Mouse (Mus musculus) inflammation-experienced regulatory T-cells (primary cell): ENCODE measurements around the gene Mllt11. TPM values are rescaled to one million over a fixed set of nuclear protein-coding genes. Genes with fewer than 3 reads are reported as not detected.

ENCODE experiments used
- polyA plus RNA-seq, 2 experiments: library from polyadenylated mRNA; unstranded; fragments of 100-300 nt; shearing (Covaris generic); gene quantifications; one replicate each; pipeline ENCODE4 v1.2.1; 2017

Gene Mllt11
- 10 to 100 TPM in 1 of 2 experiments, 1 to 10 TPM in 1; 4.8 to 10.1 TPM for polyA plus RNA-seq

DNA sequence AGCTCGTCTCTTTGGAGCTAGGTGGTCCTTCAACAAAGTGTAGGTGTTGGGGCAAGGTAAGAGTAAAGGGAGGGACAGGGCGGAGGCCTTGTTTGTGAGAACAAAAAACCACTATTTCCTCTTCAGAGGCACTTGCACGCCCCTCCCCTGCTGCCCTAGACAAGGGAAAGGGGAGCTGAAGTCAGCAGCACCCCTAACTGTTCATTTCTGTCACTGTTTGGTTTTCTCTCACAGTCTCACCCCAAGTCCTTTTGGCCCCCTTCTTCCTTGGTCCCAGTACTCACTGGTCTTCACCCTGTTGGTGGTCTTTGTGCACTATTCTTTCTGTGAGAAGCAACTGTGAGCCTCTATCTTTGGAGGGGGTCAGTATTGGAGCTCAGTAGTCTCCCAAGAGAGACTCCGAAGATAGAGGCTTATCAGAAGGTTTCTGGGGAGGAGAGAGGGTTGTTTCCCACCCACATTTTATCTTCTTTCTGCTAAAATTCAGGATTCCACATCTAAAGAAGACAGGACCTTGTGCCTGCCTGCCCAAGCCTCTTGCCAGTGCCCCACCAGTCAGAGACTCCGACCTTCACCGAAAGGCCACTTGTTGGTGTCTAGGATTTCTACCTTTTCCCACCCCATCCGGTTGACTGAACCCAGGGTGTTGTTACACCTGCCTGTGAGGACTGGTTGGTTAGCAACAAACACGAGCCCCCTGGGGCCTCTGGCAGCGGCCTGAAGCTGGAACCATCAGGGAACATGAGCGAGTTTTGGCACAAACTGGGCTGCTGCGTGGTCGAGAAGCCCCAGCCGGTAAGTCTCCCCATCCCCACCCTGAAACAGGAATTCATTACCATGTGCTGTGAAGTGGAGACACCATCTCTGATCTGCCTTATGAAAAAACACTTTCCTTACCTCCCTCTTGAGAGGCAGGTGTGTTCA lies at the start of gene Mllt11:
Gene Mllt11 (minus strand): TSS at position 874 of the 924 bp plus-strand sequence.

DNA sequence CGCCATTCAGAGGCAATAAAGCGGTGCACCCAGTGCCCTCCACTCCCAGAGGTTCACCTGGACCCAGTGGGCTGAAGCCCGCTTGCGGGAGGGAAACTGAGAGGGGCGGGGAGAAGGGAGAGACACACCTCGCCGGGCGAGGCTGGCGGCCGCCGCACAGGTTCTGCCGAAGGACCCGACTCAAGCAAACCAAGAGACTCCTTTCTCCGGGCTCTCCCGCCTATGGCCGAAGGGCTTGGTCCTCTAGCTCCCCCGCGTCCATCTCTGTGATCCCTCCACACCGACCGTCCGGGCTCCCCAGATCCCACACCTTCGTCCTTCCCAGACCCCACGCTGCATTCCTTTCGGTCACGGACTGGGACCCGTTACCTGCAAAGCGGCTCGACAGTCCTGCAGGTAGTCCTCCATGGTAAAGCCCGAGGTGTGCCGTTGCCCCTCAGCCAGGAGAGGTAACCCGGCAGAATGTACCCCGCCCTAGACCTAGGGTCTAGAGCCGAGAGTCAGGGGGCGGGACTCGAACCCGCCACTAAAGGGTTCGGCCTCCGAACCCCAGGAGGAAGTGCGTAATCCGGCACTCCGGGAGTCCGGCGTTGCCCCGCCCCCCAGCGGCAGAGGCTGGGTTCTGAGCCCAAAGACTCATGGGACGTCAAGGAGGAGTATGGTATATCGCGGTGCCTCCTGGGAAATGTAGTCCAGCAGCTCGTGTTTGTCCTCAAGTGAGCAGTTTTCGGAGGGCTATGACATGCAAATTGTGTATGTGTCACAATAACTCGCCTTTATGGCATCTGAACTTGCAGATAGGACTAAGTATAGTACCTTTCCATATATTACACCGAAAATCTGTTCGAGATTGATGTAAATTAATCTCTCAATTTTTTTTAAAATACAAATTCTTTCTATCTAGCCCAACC lies 49.5 kb upstream of the Mllt11 start, which contains the start of the genes Mindy1 and Prune1:
Gene Mindy1 (plus strand): TSS at position 130 of the 911 bp plus-strand sequence.
Gene Prune1 (minus strand): TSS at position 861 of the 911 bp plus-strand sequence.

DNA sequence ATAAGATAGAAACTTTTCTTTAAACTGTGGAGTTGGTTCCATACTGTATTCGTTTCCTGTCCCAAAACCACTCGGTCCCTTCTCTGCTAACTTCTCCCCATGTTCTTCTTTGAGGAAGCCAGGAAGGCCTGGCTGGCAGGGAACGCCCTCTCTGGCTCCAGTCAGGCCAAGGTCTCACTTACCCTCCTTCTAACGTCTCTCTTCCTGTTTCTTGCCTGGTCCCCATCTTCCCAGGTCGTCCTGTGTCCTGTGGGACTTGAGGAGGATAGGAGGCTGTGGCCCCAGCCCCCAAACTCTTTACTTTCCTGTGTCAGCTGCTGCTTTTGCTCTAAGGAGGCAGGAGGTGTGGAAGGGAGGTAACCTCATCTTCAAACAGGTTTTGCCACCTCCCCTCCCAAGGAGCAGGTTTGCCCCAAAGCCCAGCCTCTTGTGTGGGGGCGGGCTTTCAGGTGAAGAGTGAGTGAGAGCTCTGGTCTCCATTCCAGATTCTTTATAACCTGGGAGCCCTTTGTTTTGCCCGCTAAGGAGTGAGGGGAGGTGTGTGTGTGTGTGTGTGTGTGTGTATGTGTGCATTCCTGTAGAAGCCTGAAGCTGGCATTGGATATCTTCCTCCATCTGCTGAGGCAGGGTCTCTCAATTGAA lies 18.9 kb upstream of the Mllt11 start, which contains the start of gene Bnipl:
Gene Bnipl (minus strand): TSS at position 411 of the 642 bp plus-strand sequence.

DNA sequence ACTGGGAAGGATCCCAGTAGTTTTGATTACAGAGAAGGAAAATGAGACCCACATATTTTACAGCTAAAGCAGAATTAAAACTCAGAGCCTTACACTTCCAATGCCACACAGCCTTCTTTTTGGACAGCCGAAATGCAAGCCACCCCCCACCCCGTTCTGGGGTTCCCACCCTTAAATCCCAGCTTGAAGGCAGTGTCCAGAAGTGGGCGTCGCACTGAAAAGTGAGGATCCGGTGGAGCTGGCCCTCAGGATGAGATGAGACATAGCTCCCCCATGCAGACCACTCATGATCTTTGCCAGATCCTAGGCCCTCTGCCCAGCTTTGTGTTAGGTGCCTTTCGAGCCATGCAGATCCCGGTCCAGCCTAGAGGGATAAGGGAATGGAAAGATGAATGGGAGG lies 9.5 kb upstream of the Mllt11 start, which contains the start of gene Gm128:
Gene Gm128 (minus strand): TSS at position 101 of the 400 bp plus-strand sequence.

DNA sequence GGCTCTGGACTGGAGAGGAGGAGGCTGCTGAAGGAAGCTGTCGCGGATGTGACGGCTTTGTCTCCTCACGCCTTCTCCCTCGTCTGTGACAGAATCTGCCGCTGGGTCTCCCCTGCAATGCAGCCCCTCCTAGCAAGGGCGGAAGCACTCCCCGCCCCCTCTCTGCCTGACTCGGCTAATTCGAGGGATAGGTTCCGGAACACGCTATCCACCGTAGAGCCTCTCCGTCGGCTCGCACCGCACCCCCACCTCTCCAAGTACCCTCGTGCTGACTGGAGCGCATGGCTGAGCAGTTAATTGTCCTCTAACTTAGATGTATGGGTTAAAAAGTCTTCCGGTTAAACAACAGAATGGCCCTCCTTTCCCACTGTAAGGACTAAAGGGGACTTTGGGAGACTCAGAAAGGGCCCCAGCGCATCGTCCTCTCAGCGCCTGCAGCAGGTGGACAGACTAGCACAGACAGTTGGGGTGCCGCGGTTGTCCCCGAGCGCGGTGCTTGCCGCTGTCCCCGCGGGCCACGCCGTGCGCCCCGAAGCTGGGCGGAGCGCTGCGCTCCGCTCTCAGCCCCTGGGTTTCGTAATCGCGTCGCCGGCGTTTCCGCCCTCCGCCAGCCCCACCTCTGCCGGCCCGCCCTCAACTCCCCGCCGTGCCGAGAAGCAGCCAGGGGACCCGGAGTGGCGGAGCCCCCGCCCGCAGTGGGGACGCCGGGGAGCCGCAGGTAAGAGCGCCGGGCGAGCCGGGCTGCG lies 3.6 kb downstream of the Mllt11 start, which contains the start of gene Cdc42se1:
Gene Cdc42se1 (plus strand): TSS at position 585 of the 746 bp plus-strand sequence.

DNA sequence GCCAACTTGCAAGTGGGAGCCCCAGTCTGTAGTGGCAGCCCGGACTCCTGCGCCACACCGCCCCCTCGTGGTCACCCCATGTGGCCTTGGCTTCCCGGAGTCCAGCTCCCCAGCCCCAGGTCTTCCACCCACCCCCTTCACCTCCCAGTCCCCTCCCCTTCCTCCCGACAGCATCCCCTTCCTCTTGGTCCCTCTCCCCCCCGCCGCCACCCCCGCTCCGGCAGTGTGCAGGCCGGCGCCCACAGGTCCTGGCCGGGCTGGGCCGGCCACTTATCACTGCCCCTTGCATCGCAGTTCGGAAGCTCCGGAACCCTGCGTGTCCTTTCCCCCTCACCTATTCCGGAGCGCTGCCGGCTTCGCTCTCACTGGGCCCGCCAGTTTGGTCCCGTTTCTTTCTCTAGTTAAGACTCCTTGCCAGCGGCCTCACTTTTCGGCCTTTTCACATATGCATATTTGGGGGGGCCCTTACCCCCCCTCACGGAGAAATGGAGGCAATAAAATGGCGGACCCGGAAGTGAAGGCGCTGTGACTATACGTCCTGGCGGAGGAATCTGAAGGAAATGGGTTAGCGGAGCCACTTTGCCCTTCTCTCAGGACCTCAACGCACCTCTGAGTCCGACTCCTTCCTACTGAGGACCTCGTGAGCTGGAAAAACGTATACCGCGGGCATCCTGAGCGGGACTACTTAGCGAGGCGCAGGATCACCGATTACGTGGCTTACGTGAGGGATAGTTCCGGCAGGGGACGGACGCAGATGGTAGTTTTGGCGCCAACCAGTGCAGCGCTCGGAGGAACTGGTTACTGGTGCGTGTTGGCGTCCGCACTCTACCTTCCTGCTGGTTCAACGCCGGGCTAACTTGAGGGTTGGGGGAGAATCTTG lies 14.5 kb downstream of the Mllt11 start, which contains the start of gene Gabpb2:
Gene Gabpb2 (minus strand): TSS at position 662 of the 880 bp plus-strand sequence.

Other genes starting within 250 kb of the Mllt11 start
- gene Zfp687, start 216.7 kb downstream of the Mllt11 start, polyA plus RNA-seq: 10 to 100 TPM; 53.2 TPM
- 100 to 1,000 TPM; 277 to 291 TPM for gene Psmd4, start 189.6 kb downstream of the Mllt11 start, polyA plus RNA-seq
- gene Pip5k1a, start 125.2 kb downstream of the Mllt11 start, polyA plus RNA-seq: 10 to 100 TPM; 24.4 to 30.3 TPM
- gene Vps72, start 121.1 kb downstream of the Mllt11 start, polyA plus RNA-seq: 100 to 1,000 TPM; 113 to 128 TPM
- gene Tmod4, start 107.7 kb downstream of the Mllt11 start, polyA plus RNA-seq: 1 to 10 TPM; 2.7 to 6.6 TPM
- gene Scnm1, start 98.2 kb downstream of the Mllt11 start, polyA plus RNA-seq: 100 to 1,000 TPM in 1 of 2 experiments, 10 to 100 TPM in 1; 67.0 to 102 TPM
- gene Lysmd1, start 98.1 kb downstream of the Mllt11 start, polyA plus RNA-seq: 10 to 100 TPM; 23.0 to 27.7 TPM
- gene Tnfaip8l2, start 89.8 kb downstream of the Mllt11 start, polyA plus RNA-seq: 100 to 1,000 TPM; 214 to 231 TPM
- 1 to 10 TPM in 1 of 2 experiments, under 1 TPM in 1; 0.65 to 2.3 TPM for gene Sema6c, start 71.7 kb downstream of the Mllt11 start, polyA plus RNA-seq
- 10 to 100 TPM; 22.9 to 29.6 TPM for gene Gabpb2, start 14.3 kb downstream of the Mllt11 start, polyA plus RNA-seq
- 100 to 1,000 TPM; 332 to 495 TPM for gene Cdc42se1, start 3.4 kb downstream of the Mllt11 start, polyA plus RNA-seq
- gene Gm128, start 9.4 kb upstream of the Mllt11 start, polyA plus RNA-seq: 1 to 10 TPM in 1 of 2 experiments, under 1 TPM in 1; 0.71 to 2.3 TPM
- gene Bnipl, start 19.0 kb upstream of the Mllt11 start, polyA plus RNA-seq: under 1 TPM; 0.20 to 0.34 TPM
- gene Mindy1, start 49.2 kb upstream of the Mllt11 start, polyA plus RNA-seq: 10 to 100 TPM; 24.4 to 31.9 TPM
- gene Prune1, start 49.9 kb upstream of the Mllt11 start, polyA plus RNA-seq: 1 to 10 TPM; 6.1 to 6.3 TPM
- gene Anxa9, start 75.0 kb upstream of the Mllt11 start, polyA plus RNA-seq: 1 to 10 TPM in 1 of 2 experiments, under 1 TPM in 1; 0.53 to 2.8 TPM
- 100 to 1,000 TPM; 222 to 295 TPM for gene Cers2, start 82.6 kb upstream of the Mllt11 start, polyA plus RNA-seq
- 10 to 100 TPM; 27.5 to 32.4 TPM for gene Setdb1, start 125.0 kb upstream of the Mllt11 start, polyA plus RNA-seq
- under 1 TPM in 1 of 2 experiments, not detected in 1; 0.80 TPM for gene 4930558C23Rik, start 170.7 kb upstream of the Mllt11 start, polyA plus RNA-seq
- gene Arnt, start 202.2 kb upstream of the Mllt11 start, polyA plus RNA-seq: 10 to 100 TPM; 47.2 to 50.7 TPM